Mouse (Mus musculus) myocyte (in vitro differentiated cells): ENCODE measurements around the gene Zer1. TPM values are rescaled to one million over a fixed set of nuclear protein-coding genes. Genes with fewer than 3 reads are reported as not detected.

ENCODE experiments used
- H3K27me3 ChIP-seq: one replicate; pipeline ENCODE4 v1.6.1; 2011; ENCODE audit not compliant: control insufficient read depth, insufficient read depth, insufficient read length
- H3K36me3 ChIP-seq: one replicate; pipeline ENCODE4 v1.6.1; 2011; ENCODE audit not compliant: control insufficient read depth, insufficient read depth
- H3K4me2 ChIP-seq: one replicate; pipeline ENCODE4 v1.6.1; 2011; ENCODE audit warnings: low read depth, control low read depth
- H3K4me3 ChIP-seq: one replicate; pipeline ENCODE4 v1.5.1; 2011; ENCODE audit warnings: mild to moderate bottlenecking, control low read depth, moderate library complexity
- H3K79me2 ChIP-seq: one replicate; pipeline ENCODE4 v1.6.1; 2011; ENCODE audit not compliant: control insufficient read depth, insufficient read depth
- H3ac ChIP-seq: one replicate; pipeline ENCODE4 v1.6.1; 2011; ENCODE audit not compliant: control insufficient read depth, insufficient read length
- CEBPB ChIP-seq: IDR thresholded peaks from 2 replicates; pipeline ENCODE4 v1.6.1; 2011; ENCODE audit warnings: mild to moderate bottlenecking, moderate library complexity; ENCODE audit not compliant: poor library complexity, insufficient read depth, severe bottlenecking
- E2F4 ChIP-seq: IDR thresholded peaks from one replicate; pipeline ENCODE4 v1.6.1; 2011; ENCODE audit warnings: mild to moderate bottlenecking, control low read depth, moderate library complexity; ENCODE audit not compliant: insufficient read depth
- MAX ChIP-seq: IDR thresholded peaks from one replicate; pipeline ENCODE4 v1.6.1; 2011; ENCODE audit warnings: low read depth, mild to moderate bottlenecking, control low read depth
- MYOD1 ChIP-seq, 3 experiments: IDR thresholded peaks; one replicate each; pipeline ENCODE4 v1.6.1; 2011; ENCODE audit warnings: control low read depth in 2 of 3, low read depth in 2 of 3, mild to moderate bottlenecking in 2 of 3, moderate library complexity in 1 of 3; ENCODE audit not compliant: insufficient read length in 2 of 3, control insufficient read depth in 1 of 3
- MYOG ChIP-seq, 3 experiments: IDR thresholded peaks; one replicate each; pipeline ENCODE4 v1.6.1; 2011; ENCODE audit warnings: control low read depth in 2 of 3, low read depth in 2 of 3, mild to moderate bottlenecking in 2 of 3; ENCODE audit not compliant: insufficient read length in 2 of 3, control insufficient read depth in 1 of 3, insufficient read depth in 1 of 3
- POLR2A ChIP-seq: IDR thresholded peaks from one replicate; pipeline ENCODE4 v1.6.1; 2011; ENCODE audit warnings: low read depth, mild to moderate bottlenecking, control low read depth, moderate library complexity; ENCODE audit not compliant: insufficient read length
- POLR2AphosphoS2 ChIP-seq: IDR thresholded peaks from one replicate; pipeline ENCODE4 v1.6.1; 2011; ENCODE audit warnings: low read depth, control low read depth; ENCODE audit not compliant: insufficient read length
- REST ChIP-seq: IDR thresholded peaks from one replicate; pipeline ENCODE4 v1.6.1; 2011; ENCODE audit warnings: mild to moderate bottlenecking, control low read depth, moderate library complexity; ENCODE audit not compliant: insufficient read depth, insufficient read length
- SRF ChIP-seq: IDR thresholded peaks from one replicate; pipeline ENCODE4 v1.6.1; 2011; ENCODE audit warnings: low read depth; ENCODE audit not compliant: control insufficient read depth, insufficient read length
- TCF12 ChIP-seq: IDR thresholded peaks from one replicate; pipeline ENCODE4 v1.6.1; 2011; ENCODE audit warnings: mild to moderate bottlenecking, control low read depth; ENCODE audit not compliant: poor library complexity, insufficient read depth, severe bottlenecking
- TCF3 ChIP-seq: IDR thresholded peaks from one replicate; pipeline ENCODE4 v1.6.1; 2011; ENCODE audit warnings: low read depth, control low read depth; ENCODE audit not compliant: insufficient read length
- USF1 ChIP-seq: IDR thresholded peaks from one replicate; pipeline ENCODE4 v1.6.1; 2011; ENCODE audit warnings: low read depth, mild to moderate bottlenecking, control low read depth, moderate library complexity
- polyA plus RNA-seq: library from polyadenylated mRNA; unstranded; fragments of >200 nt; fragmentation: generic; extraction: Trizol; gene quantifications from one replicate; pipeline ENCODE4 v1.2.1, GENCODE M21; 2012; ENCODE audit warnings: missing spikeins

Zer1 gene
- polyA plus RNA-seq, 1 experiment: 13.1 TPM

GRCm38 (mm10) chr2:30091521-30091920, 32.9 kb downstream of the Zer1 start:
- H3K79me2 ChIP-seq: peaks cover 11% of the 10 kb centered on the region
- no peaks in the 10 kb centered on the region for H3K36me3 ChIP-seq
- no peak overlapping the region for H3ac ChIP-seq
- TF ChIP-seq SRF (no peak), MYOG (IDR thresholded peaks at IDR 0.05; ENCODE audit: control insufficient read depth in 1 of 3, insufficient read depth in 1 of 3, insufficient read length in 2 of 3, low read depth in 2 of 3) (no peak), TCF3 (no peak), CEBPB (no peak)
- H3K4me2 ChIP-seq: no peak overlapping the region
- no peaks in the 10 kb centered on the region for H3K27me3 ChIP-seq
- H3K4me3 ChIP-seq: no peak overlapping the region

- H3K4me3 ChIP-seq: no peak overlapping the region
- no peaks in the 10 kb centered on the region for H3K79me2 ChIP-seq
- H3K36me3 ChIP-seq: no peaks in the 10 kb centered on the region
- H3K4me2 ChIP-seq: no peak overlapping the region
- no peak for TF ChIP-seq TCF3
- no peak for TF ChIP-seq MYOG (IDR thresholded peaks at IDR 0.05; ENCODE audit: control insufficient read depth in 1 of 3, insufficient read depth in 1 of 3, insufficient read length in 2 of 3, low read depth in 2 of 3)
- no peak for TF ChIP-seq USF1
- TF ChIP-seq E2F4: no peak
- no peak for TF ChIP-seq CEBPB
- no peak for TF ChIP-seq POLR2AphosphoS2
- no peak for TF ChIP-seq POLR2A
- TF ChIP-seq MYOD1 (IDR thresholded peaks at IDR 0.05; ENCODE audit: control insufficient read depth in 1 of 3, insufficient read length in 2 of 3, low read depth in 2 of 3): no peak
- no peak for TF ChIP-seq REST
- no peak for TF ChIP-seq SRF
- TF ChIP-seq TCF12: no peak
- no peak for TF ChIP-seq MAX
- H3K27me3 ChIP-seq: no peaks in the 10 kb centered on the region
- no peak overlapping the region for H3ac ChIP-seq
Measured at GRCm38 (mm10) chr2:30087310-30087709, 37.1 kb downstream of the Zer1 start.

GRCm38 (mm10) chr2:30084632-30085031, 39.8 kb downstream of the Zer1 start:
- TF ChIP-seq MYOG (IDR thresholded peaks at IDR 0.05; ENCODE audit: control insufficient read depth in 1 of 3, insufficient read depth in 1 of 3, insufficient read length in 2 of 3, low read depth in 2 of 3): no peak
- TF ChIP-seq SRF: no peak
- TF ChIP-seq E2F4: no peak
- no peak for TF ChIP-seq MAX
- no peaks in the 10 kb centered on the region for H3K27me3 ChIP-seq
- no peak overlapping the region for H3K4me3 ChIP-seq
- H3K36me3 ChIP-seq: no peaks in the 10 kb centered on the region
- H3K4me2 ChIP-seq: no peak overlapping the region
- no peak overlapping the region for H3ac ChIP-seq
- no peaks in the 10 kb centered on the region for H3K79me2 ChIP-seq

GRCm38 (mm10) chr2:30084113-30084512, 40.3 kb downstream of the Zer1 start:
- Histone ChIP-seq H3ac (no peak overlapping the region), H3K36me3 (no peaks in the 10 kb centered on the region), H3K4me3 (no peak overlapping the region), H3K4me2 (no peak overlapping the region), H3K27me3 (no peaks in the 10 kb centered on the region), H3K79me2 (no peaks in the 10 kb centered on the region)
- TF ChIP-seq MYOG (IDR thresholded peaks at IDR 0.05; ENCODE audit: control insufficient read depth in 1 of 3, insufficient read depth in 1 of 3, insufficient read length in 2 of 3, low read depth in 2 of 3): no peak
- TF ChIP-seq USF1: no peak
- no peak for TF ChIP-seq TCF3
- no peak for TF ChIP-seq SRF
- no peak for TF ChIP-seq E2F4
- no peak for TF ChIP-seq POLR2A
- no peak for TF ChIP-seq MAX
- TF ChIP-seq MYOD1 (IDR thresholded peaks at IDR 0.05; ENCODE audit: control insufficient read depth in 1 of 3, insufficient read length in 2 of 3, low read depth in 2 of 3): no peak
- TF ChIP-seq CEBPB: no peak

GRCm38 (mm10) chr2:30080181-30080800, 44.1 kb downstream of the Zer1 start:
- Histone ChIP-seq H3K4me2 (no peak overlapping the region), H3K79me2 (no peaks in the 10 kb centered on the region), H3K27me3 (no peaks in the 10 kb centered on the region), H3K4me3 (no peak overlapping the region), H3K36me3 (no peaks in the 10 kb centered on the region), H3ac (no peak overlapping the region)
- TF ChIP-seq TCF3: no peak
- no peak for TF ChIP-seq REST
